Mouse (Mus musculus): ENCODE results near the gene Zfp61. TPM values are rescaled to one million over a fixed set of nuclear protein-coding genes. Genes with fewer than 3 reads are reported as not detected.
"Not testable (repeated sequence)": the region's sequence is repeated elsewhere in the genome, so short reads cannot be mapped to it uniquely, and the experiment has no call there.

Gene Zfp61
- polyA plus RNA-seq, 1 experiment from 2014 or later = 49.2 TPM

- H3K9me3 ChIP-seq = 0 out of 2 replicates have a peak, but pooled peaks cover 4% of the 10 kb centered on the region
- H3K4me2 ChIP-seq = no peak overlapping the region
- WGBS = 94% methylated on average over 4 of the region's 4 CpGs
- H3K36me3 ChIP-seq = peaks cover 77% of the 10 kb centered on the region
- H3K4me3 ChIP-seq = no peak overlapping the region
- no peak overlapping the region for H3K9ac ChIP-seq
- ATAC-seq (ENCODE audit: insufficient number of reproducible peaks, low FRiP score, low TSS enrichment, low read depth) = no peak
- peaks cover 14% of the 10 kb centered on the region for H3K4me1 ChIP-seq
- no peaks in the 10 kb centered on the region for H3K27me3 ChIP-seq
- H3K27ac ChIP-seq = no peak overlapping the region
These were observed 6.3 kb downstream of the Zfp61 start for GRCm38 (mm10) chr7:24294763-24295162.

DNA sequence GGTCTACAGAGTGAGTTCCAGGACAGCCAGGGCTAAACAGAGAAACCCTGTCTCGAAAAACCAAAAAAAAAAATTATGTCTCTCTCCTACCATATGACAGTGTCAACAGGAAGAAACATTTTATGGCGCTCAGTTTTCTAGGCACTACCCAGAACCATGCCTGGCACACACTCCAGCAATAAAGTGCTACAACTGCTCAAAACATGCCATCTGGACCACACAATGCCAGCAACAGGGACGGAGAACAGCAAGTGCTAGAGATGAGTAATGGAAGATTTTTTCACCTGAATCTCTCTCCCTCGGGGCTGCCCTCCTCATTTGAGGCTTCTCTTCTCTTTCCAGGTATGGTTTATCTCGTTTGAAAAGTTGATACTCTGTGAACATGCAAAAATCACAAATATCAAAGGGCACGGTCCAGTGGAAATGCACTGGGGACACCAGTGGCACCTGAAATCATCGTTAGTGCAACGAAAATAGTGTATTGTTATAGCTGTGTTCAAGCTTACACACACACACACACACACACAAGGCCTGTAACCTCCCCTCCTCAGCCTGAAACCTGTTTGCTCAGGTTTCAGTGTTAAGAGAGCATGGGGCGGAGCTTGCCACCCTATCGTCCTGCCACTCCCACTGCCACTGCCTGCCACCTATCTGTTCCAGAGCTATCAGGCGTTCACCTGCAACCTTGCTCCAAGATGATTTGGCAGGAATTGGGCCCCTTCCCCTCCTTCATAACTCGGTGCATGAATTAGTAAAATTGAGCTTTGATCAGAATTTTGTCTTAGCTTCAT, 7.8 kb downstream of the Zfp61 start:
- Histone ChIP-seq H3K9me3 (0 out of 2 replicates have a peak, but pooled peaks cover 4% of the 10 kb centered on the region), H3K27me3 (no peaks in the 10 kb centered on the region), H3K9ac (no peak overlapping the region), H3K4me3 (no peak overlapping the region), H3K27ac (no peak overlapping the region), H3K4me1 (peaks cover 9% of the 10 kb centered on the region), H3K36me3 (peaks cover 86% of the 10 kb centered on the region), H3K4me2 (no peak overlapping the region)
- ATAC-seq (ENCODE audit: insufficient number of reproducible peaks, low FRiP score, low TSS enrichment, low read depth) = no peak
- WGBS = 85% methylated on average over 12 of the region's 12 CpGs

DNA sequence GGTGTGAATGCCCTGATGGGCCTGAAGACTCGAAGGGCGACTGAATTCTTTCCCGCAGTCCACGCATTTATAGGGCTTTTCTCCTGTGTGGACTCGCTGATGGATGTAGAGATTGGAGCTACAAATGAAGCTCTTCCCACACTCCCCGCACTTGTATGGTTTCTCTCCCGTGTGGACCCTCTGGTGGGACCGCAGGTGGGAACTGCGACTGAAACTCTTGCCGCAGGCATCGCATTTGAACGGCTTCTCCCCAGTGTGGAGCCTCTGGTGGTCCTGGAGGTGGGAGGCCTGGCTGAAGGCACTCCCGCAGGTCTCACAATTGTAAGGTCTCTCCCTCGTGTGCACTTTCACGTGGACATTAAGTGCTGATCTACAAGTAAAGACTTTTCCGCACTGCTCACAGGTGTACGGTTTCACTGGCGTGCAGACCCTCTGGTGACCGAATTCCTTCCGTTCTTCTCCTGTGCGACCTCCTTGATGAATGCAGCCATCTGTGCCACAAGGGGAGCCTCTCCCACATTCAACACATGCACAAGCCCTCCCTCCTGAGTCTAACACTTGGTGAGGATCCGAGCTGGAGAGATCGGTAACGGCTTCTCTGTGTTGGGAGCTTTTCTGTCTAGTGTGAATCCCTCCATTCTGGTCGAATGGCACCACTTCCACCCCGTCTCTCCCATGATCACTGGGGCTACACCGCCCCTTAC, 9.5 kb downstream of the Zfp61 start:
- H3K36me3 ChIP-seq = peaks cover 87% of the 10 kb centered on the region
- no peak for ATAC-seq (ENCODE audit: insufficient number of reproducible peaks, low FRiP score, low TSS enrichment, low read depth)
- 0 out of 2 replicates have a peak, but pooled peaks cover 4% of the 10 kb centered on the region for H3K9me3 ChIP-seq
- H3K4me3 ChIP-seq = no peak overlapping the region
- H3K27ac ChIP-seq = no peak overlapping the region
- H3K4me1 ChIP-seq = no peaks in the 10 kb centered on the region
- WGBS = 90% methylated on average over 27 of the region's 27 CpGs
- no peak overlapping the region for H3K4me2 ChIP-seq
- no peak overlapping the region for H3K9ac ChIP-seq
- no peaks in the 10 kb centered on the region for H3K27me3 ChIP-seq

DNA sequence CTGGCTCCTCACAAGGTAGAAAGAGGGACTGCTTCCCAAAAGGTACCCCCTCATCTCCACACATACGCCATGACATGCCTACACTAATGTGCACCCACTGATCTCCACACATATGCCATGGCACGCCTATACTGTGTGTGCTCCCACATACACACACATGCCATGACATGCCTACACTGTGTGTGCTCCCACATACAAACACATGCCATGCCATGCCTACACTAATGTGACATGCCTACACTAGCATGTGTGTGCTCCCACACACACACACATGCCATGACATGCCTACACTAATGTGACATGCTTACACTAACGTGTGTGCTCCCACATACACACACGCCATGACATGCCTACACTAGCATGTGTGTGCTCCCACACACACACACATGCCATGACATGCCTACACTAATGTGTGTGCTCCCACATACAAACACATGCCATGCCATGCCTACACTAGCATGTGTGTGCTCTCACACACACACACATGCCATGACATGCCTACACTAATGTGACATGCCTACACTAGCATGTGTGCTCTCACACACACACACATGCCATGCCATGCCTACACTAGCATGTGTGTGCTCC, 10.8 kb downstream of the Zfp61 start:
- no peak for ATAC-seq (ENCODE audit: insufficient number of reproducible peaks, low FRiP score, low TSS enrichment, low read depth)
- Histone ChIP-seq H3K4me2 (no peak overlapping the region), H3K27me3 (no peaks in the 10 kb centered on the region), H3K4me1 (no peaks in the 10 kb centered on the region), H3K27ac (no peak overlapping the region), H3K36me3 (peaks cover 74% of the 10 kb centered on the region), H3K4me3 (no peak overlapping the region), H3K9me3 (0 out of 2 replicates have a peak, but pooled peaks cover 4% of the 10 kb centered on the region), H3K9ac (no peak overlapping the region)
- WGBS = 94% methylated on average over 4 of the region's 4 CpGs

GRCm38 (mm10) chr7:24288512-24288911, 12.5 kb downstream of the Zfp61 start:
- 90% methylated on average over 6 of the region's 6 CpGs for WGBS
- ATAC-seq (ENCODE audit: insufficient number of reproducible peaks, low FRiP score, low TSS enrichment, low read depth) = no peak
- H3K4me2 ChIP-seq = no peak overlapping the region
- H3K27me3 ChIP-seq = no peaks in the 10 kb centered on the region
- no peaks in the 10 kb centered on the region for H3K4me1 ChIP-seq
- H3K27ac ChIP-seq = no peak overlapping the region
- no peak overlapping the region for H3K9ac ChIP-seq
- 0 out of 2 replicates have a peak, but pooled peaks cover 4% of the 10 kb centered on the region for H3K9me3 ChIP-seq
- no peak overlapping the region for H3K4me3 ChIP-seq
- H3K36me3 ChIP-seq = peaks cover 57% of the 10 kb centered on the region

DNA sequence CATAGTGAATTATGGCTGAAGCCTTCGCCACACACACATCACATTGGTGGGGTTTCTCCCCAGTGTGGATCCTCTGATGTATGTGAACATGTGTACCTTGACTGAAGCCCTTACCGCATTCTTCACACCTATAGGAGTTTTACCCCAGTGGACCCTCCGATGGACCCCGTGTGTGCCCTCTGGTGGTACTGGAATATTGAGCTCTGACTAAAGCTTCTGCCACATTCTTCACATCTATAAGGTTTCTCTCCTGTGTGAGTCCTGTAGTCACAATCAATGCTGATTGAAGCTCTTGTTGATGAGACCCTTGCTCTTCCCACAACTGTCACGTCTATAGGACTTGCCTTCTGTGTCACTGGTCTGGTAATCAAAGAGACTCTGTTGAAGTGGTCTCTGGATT, 13.4 kb downstream of the Zfp61 start:
- no peak for ATAC-seq (ENCODE audit: insufficient number of reproducible peaks, low FRiP score, low TSS enrichment, low read depth)
- H3K4me1 ChIP-seq = no peaks in the 10 kb centered on the region
- H3K9ac ChIP-seq = no peak overlapping the region
- H3K9me3 ChIP-seq = 0 out of 2 replicates have a peak, but pooled peaks cover 4% of the 10 kb centered on the region
- WGBS = 86% methylated on average over 5 of the region's 5 CpGs
- no peak overlapping the region for H3K4me3 ChIP-seq
- H3K4me2 ChIP-seq = no peak overlapping the region
- no peak overlapping the region for H3K27ac ChIP-seq
- H3K36me3 ChIP-seq = peaks cover 49% of the 10 kb centered on the region
- H3K27me3 ChIP-seq = no peaks in the 10 kb centered on the region

DNA sequence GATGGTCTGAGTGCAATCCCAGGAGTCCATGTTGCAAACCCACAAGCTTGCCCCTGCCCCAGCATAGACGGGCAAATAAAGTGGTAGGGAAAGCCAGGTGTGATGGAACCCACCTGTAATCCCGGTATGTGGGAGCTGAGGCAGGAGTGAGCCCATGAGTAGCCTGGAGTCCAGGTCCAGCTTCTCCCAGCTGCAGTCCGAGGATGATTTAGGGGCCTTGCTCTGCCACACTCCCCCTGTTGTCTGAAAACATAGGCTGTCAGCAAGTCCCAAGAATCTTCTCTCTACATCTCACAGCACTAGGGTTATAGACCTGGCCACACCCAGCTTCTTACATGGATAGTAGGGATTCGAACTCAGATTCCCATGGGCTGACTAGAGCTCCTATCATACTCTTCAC, 14.1 kb downstream of the Zfp61 start:
- Histone ChIP-seq H3K9me3 (0 out of 2 replicates have a peak, but pooled peaks cover 4% of the 10 kb centered on the region), H3K9ac (no peak overlapping the region), H3K27me3 (no peaks in the 10 kb centered on the region), H3K4me3 (no peak overlapping the region), H3K4me2 (no peak overlapping the region), H3K4me1 (no peaks in the 10 kb centered on the region), H3K36me3 (peaks cover 41% of the 10 kb centered on the region), H3K27ac (no peak overlapping the region)
- WGBS = 76% methylated on average over 4 of the region's 4 CpGs
- no peak for ATAC-seq (ENCODE audit: insufficient number of reproducible peaks, low FRiP score, low TSS enrichment, low read depth)

- H3K27ac ChIP-seq = no peak overlapping the region
- H3K4me3 ChIP-seq = no peak overlapping the region
- no peak for ATAC-seq (ENCODE audit: insufficient number of reproducible peaks, low FRiP score, low TSS enrichment, low read depth)
- no peaks in the 10 kb centered on the region for H3K9me3 ChIP-seq
- peaks cover 33% of the 10 kb centered on the region for H3K36me3 ChIP-seq
- no peak overlapping the region for H3K9ac ChIP-seq
- no peaks in the 10 kb centered on the region for H3K27me3 ChIP-seq
- WGBS = 47% methylated on average over 4 of the region's 4 CpGs
- no peak overlapping the region for H3K4me2 ChIP-seq
- no peaks in the 10 kb centered on the region for H3K4me1 ChIP-seq
These were observed 14.9 kb downstream of the Zfp61 start for GRCm38 (mm10) chr7:24286090-24286489.

DNA sequence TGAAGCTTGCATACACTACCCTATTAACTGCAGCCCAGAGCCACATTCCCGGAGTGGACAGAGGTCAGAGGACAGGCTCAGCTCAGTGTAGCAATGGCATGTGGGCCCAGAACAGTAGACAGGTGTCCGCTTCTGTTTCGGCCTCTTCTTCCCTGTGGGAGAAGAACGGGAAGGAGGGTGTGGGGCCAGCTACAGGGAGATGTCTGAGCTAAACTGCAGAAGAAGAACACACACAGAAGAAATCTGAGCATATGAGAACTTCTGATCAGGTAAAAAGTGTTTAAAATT, 20.2 kb downstream of the Zfp61 start:
- no peak overlapping the region for H3K4me2 ChIP-seq
- ATAC-seq (ENCODE audit: insufficient number of reproducible peaks, low FRiP score, low TSS enrichment, low read depth) = no peak
- WGBS = 50% methylated on average over 4 of the region's 4 CpGs
- no peak overlapping the region for H3K9ac ChIP-seq
- no peak overlapping the region for H3K4me3 ChIP-seq
- no peaks in the 10 kb centered on the region for H3K4me1 ChIP-seq
- peaks cover 6% of the 10 kb centered on the region for H3K36me3 ChIP-seq
- H3K27ac ChIP-seq = no peak overlapping the region
- H3K9me3 ChIP-seq = no peaks in the 10 kb centered on the region
- no peaks in the 10 kb centered on the region for H3K27me3 ChIP-seq

- no peak overlapping the region for H3K4me3 ChIP-seq
These were observed 20.8 kb downstream of the Zfp61 start for GRCm38 (mm10) chr7:24280031-24280857.

GRCm38 (mm10) chr7:24278771-24279170, 22.3 kb downstream of the Zfp61 start:
- H3K9me3 ChIP-seq; H3K4me1 ChIP-seq; H3K4me3 ChIP-seq; ATAC-seq (ENCODE audit: insufficient number of reproducible peaks, low FRiP score, low TSS enrichment, low read depth); H3K27me3 ChIP-seq; H3K9ac ChIP-seq; H3K4me2 ChIP-seq; H3K27ac ChIP-seq: not testable (repeated sequence)
- peaks cover 25% of the 10 kb centered on the region for H3K36me3 ChIP-seq
- WGBS = 84% methylated on average over 3 of the region's 3 CpGs

More at GRCm38 (mm10) chr7:24280031-24280857, 20.8 kb downstream of the Zfp61 start:
- Histone ChIP-seq H3K36me3 (peaks cover 10% of the 10 kb centered on the region), H3K27ac (no peak overlapping the region), H3K4me1 (no peaks in the 10 kb centered on the region), H3K4me2 (no peak overlapping the region), H3K27me3 (no peaks in the 10 kb centered on the region), H3K9ac (no peak overlapping the region), H3K9me3 (no peaks in the 10 kb centered on the region)
- 53% methylated on average over 10 of the region's 10 CpGs for WGBS
- no peak for ATAC-seq (ENCODE audit: insufficient number of reproducible peaks, low FRiP score, low TSS enrichment, low read depth)

Data from limb, embryonic 15.5 days (tissue).